Mouse (Mus musculus) stomach, postnatal 0 days (tissue): Measurements from ENCODE around the gene Gsn. TPM values are rescaled to one million over a fixed set of nuclear protein-coding genes. Genes with fewer than 3 reads are reported as not detected.

Source experiments
- ATAC-seq: fragments of 200-750 bp; cut with Nextera tagmentation; 2 replicates; pipeline ENCODE4 v1.8.0; 2017; ENCODE audit not compliant: low FRiP score, low TSS enrichment
- DNase-seq: peaks from one replicate; pipeline ENCODE4 v3.0.0-alpha.2; 2016; ENCODE audit warnings: low spot score
- H3K27ac ChIP-seq: fragments of 300-500 bp; sonication (generic); replicated peaks from 2 replicates; pipeline ENCODE4 v1.5.1; 2014; ENCODE audit warnings: mild to moderate bottlenecking, control low read depth
- H3K27me3 ChIP-seq: fragments of 300-500 bp; sonication (generic); 2 replicates; pipeline ENCODE4 v1.6.1; 2014; ENCODE audit warnings: low read length; ENCODE audit not compliant: control insufficient read depth, insufficient read depth
- H3K36me3 ChIP-seq: fragments of 300-500 bp; sonication (generic); 2 replicates; pipeline ENCODE4 v1.6.1; 2014; ENCODE audit warnings: low read length, mixed read lengths; ENCODE audit not compliant: control insufficient read depth, insufficient read depth
- H3K4me1 ChIP-seq: fragments of 300-500 bp; sonication (generic); replicated peaks from 2 replicates; pipeline ENCODE4 v1.6.1; 2014; ENCODE audit warnings: antibody characterized with exemption; ENCODE audit not compliant: control insufficient read depth, insufficient read depth
- H3K4me2 ChIP-seq: fragments of 300-500 bp; sonication (generic); replicated peaks from 2 replicates; pipeline ENCODE4 v1.6.1; 2014; ENCODE audit warnings: low read depth, mild to moderate bottlenecking, control low read depth, moderate library complexity
- H3K4me3 ChIP-seq: fragments of 300-500 bp; sonication (generic); 2 replicates; pipeline ENCODE4 v1.5.1; 2014; ENCODE audit warnings: low read depth, low read length, control low read depth
- H3K9ac ChIP-seq: fragments of 300-500 bp; sonication (generic); 2 replicates; pipeline ENCODE4 v1.6.1; 2014; ENCODE audit warnings: mild to moderate bottlenecking, low read length, control low read depth, mixed read lengths
- H3K9me3 ChIP-seq: fragments of 300-500 bp; sonication (generic); 2 replicates; pipeline ENCODE4 v1.6.1; 2016; ENCODE audit warnings: low read length; ENCODE audit not compliant: control insufficient read depth
- CTCF ChIP-seq: IDR thresholded peaks from 2 replicates; pipeline ENCODE4 v1.5.1; 2016; ENCODE audit warnings: antibody characterized with exemption, low read depth, mild to moderate bottlenecking, moderate library complexity
- EP300 ChIP-seq: optimal IDR thresholded peaks from 2 replicates; pipeline ENCODE3; 2016; ENCODE audit warnings: antibody characterized with exemption
- WGBS: fragments of 180-500 bp; shearing (Covaris S2); extraction: QIAGEN DNeasy Blood & Tissue Kit; methylation state at CpG from one replicate; pipeline ENCODE4 v1.1.7; 2014; 5-methylcytosine and 5-hydroxymethylcytosine counted together
- polyA plus RNA-seq: library from polyadenylated mRNA; unstranded; fragments of >200 nt; fragmentation: Nextera tagmentation; extraction: Ambion mirVana; gene quantifications from 2 replicates; pipeline ENCODE4 v1.2.1, GENCODE M21; 2015

Gsn gene
- polyA plus RNA-seq, 1 experiment from 2014 or later, result 398 TPM

GRCm38 (mm10) chr2:35267876-35268566 is 11.8 kb downstream of the Gsn start:
- 37% methylated on average over 10 of the region's 10 CpGs for WGBS
- H3K4me2 ChIP-seq, result no peak overlapping the region; the same call in 1 of the 2 replicates
- H3K27ac ChIP-seq, result peak overlapping the region; percentile 95
- peaks cover 38% of the 10 kb centered on the region for H3K4me1 ChIP-seq
- peak overlapping the region; percentile 50 for H3K9ac ChIP-seq
- TF ChIP-seq EP300, result no peak
- TF ChIP-seq CTCF, result no peak
- peak; percentile 55 for DNase-seq
- H3K9me3 ChIP-seq, result no peaks in the 10 kb centered on the region
- ATAC-seq, result peak; percentile 18
- H3K36me3 ChIP-seq, result no peaks in the 10 kb centered on the region
- H3K4me3 ChIP-seq, result no peak overlapping the region
- no peaks in the 10 kb centered on the region for H3K27me3 ChIP-seq

DNA sequence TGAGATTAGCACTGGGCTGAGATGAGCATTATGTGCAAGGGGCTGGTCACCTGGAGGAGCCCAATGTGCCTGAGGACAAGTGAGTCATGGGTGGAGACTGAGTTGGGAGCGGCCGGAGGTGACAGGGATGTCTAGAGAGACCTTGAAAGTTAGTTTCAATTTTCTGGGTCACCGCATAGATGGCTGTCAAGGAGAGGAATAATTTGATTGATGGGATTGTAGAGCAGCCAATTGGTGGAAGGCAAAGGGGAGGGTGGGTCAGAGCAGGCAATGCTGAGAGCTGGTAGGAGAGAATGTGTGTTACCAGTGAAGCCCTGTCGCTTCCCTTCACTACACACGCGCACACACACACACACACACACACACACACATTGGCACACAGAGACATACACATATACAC is 13.0 kb downstream of the Gsn start:
- WGBS, result 65% methylated on average over 6 of the region's 6 CpGs
- peak overlapping the region; percentile 95 for H3K27ac ChIP-seq
- DNase-seq, result no peak

GRCm38 (mm10) chr2:35269716-35270260 is 13.6 kb downstream of the Gsn start:
- TF ChIP-seq CTCF (no peak), EP300 (no peak)
- H3K4me2 ChIP-seq, result no peak overlapping the region
- WGBS, result 56% methylated on average over 4 of the region's 4 CpGs
- ATAC-seq (no peak), DNase-seq (no peak)
- H3K4me1 ChIP-seq, result peaks cover 40% of the 10 kb centered on the region
- H3K27me3 ChIP-seq, result no peaks in the 10 kb centered on the region
- H3K27ac ChIP-seq, result peak overlapping the region; percentile 95
- H3K9ac ChIP-seq, result peak overlapping the region; percentile 18; the same call in 1 of the 2 replicates
- H3K36me3 ChIP-seq, result no peaks in the 10 kb centered on the region
- H3K9me3 ChIP-seq, result no peaks in the 10 kb centered on the region
- no peak overlapping the region for H3K4me3 ChIP-seq

More for the DNA sequence above, 13.0 kb downstream of the Gsn start:
- H3K9ac ChIP-seq, result no peak overlapping the region
- no peaks in the 10 kb centered on the region for H3K27me3 ChIP-seq
- no peak overlapping the region for H3K4me3 ChIP-seq
- TF ChIP-seq CTCF (no peak), EP300 (no peak)
- peak; percentile 10; the same call in 1 of the 2 replicates for ATAC-seq
- H3K36me3 ChIP-seq, result no peaks in the 10 kb centered on the region
- H3K4me2 ChIP-seq, result no peak overlapping the region
- no peaks in the 10 kb centered on the region for H3K9me3 ChIP-seq
- H3K4me1 ChIP-seq, result peaks cover 40% of the 10 kb centered on the region

GRCm38 (mm10) chr2:35270531-35270984 is 14.4 kb downstream of the Gsn start:
- H3K9ac ChIP-seq, result no peak overlapping the region
- H3K27me3 ChIP-seq, result no peaks in the 10 kb centered on the region
- H3K4me3 ChIP-seq, result no peak overlapping the region
- H3K4me2 ChIP-seq, result no peak overlapping the region; the same call in 1 of the 2 replicates
- peak overlapping the region; percentile 95 for H3K27ac ChIP-seq
- 7% methylated on average over 10 of the region's 10 CpGs for WGBS
- peak; percentile 90 for TF ChIP-seq CTCF
- no peak for TF ChIP-seq EP300
- H3K9me3 ChIP-seq, result no peaks in the 10 kb centered on the region
- H3K36me3 ChIP-seq, result no peaks in the 10 kb centered on the region
- H3K4me1 ChIP-seq, result peaks cover 38% of the 10 kb centered on the region
- ATAC-seq (no peak), DNase-seq (peak; percentile 76)

- Histone ChIP-seq H3K36me3 (no peaks in the 10 kb centered on the region), H3K9me3 (no peaks in the 10 kb centered on the region), H3K4me2 (no peak overlapping the region), H3K4me1 (peaks cover 33% of the 10 kb centered on the region), H3K9ac (no peak overlapping the region), H3K27me3 (no peaks in the 10 kb centered on the region), H3K27ac (peak overlapping the region; percentile 95), H3K4me3 (no peak overlapping the region)
- peak; percentile 47 for ATAC-seq
- WGBS, result 11% methylated on average over 2 of the region's 2 CpGs
- TF ChIP-seq EP300 (peak; percentile 86), CTCF (no peak)
- DNase-seq, result peak; percentile 66
Measured at GRCm38 (mm10) chr2:35271817-35272216, 15.6 kb downstream of the Gsn start.

- no peaks in the 10 kb centered on the region for H3K36me3 ChIP-seq
- DNase-seq, result no peak
- H3K9ac ChIP-seq, result no peak overlapping the region
- H3K4me1 ChIP-seq, result peaks cover 37% of the 10 kb centered on the region
- H3K4me3 ChIP-seq, result no peak overlapping the region
- peak overlapping the region; percentile 95 for H3K27ac ChIP-seq
- H3K27me3 ChIP-seq, result no peaks in the 10 kb centered on the region
- WGBS, result 70% methylated on average over 6 of the region's 6 CpGs
- no peak for TF ChIP-seq CTCF
- no peak for TF ChIP-seq EP300
- H3K9me3 ChIP-seq, result no peaks in the 10 kb centered on the region
- H3K4me2 ChIP-seq, result no peak overlapping the region
- ATAC-seq, result no peak
Measured at GRCm38 (mm10) chr2:35272881-35273280, 16.7 kb downstream of the Gsn start.
